Mouse (Mus musculus) liver, embryonic 12.5 days (tissue): ENCODE measurements around the gene Tuba3a. TPM values are rescaled to one million over a fixed set of nuclear protein-coding genes. Genes with fewer than 3 reads are reported as not detected.

Experiments used
- ATAC-seq: fragments of 200-750 bp; cut with Nextera tagmentation; 2 replicates; pipeline ENCODE4 v1.8.0; 2017; ENCODE audit warnings: moderate number of reproducible peaks, mild to moderate bottlenecking, moderate library complexity
- H3K27ac ChIP-seq: fragments of 300-500 bp; sonication (generic); 2 replicates; pipeline ENCODE4 v1.5.1; 2016; ENCODE audit warnings: mild to moderate bottlenecking
- H3K27me3 ChIP-seq: fragments of 300-500 bp; sonication (generic); replicated peaks from 2 replicates; pipeline ENCODE4 v1.6.1; 2016; ENCODE audit warnings: mild to moderate bottlenecking, moderate library complexity
- H3K36me3 ChIP-seq: fragments of 300-500 bp; sonication (generic); 2 replicates; pipeline ENCODE4 v1.6.1; 2016; ENCODE audit warnings: mild to moderate bottlenecking, moderate library complexity
- H3K4me1 ChIP-seq: fragments of 300-500 bp; sonication (generic); 2 replicates; pipeline ENCODE4 v1.6.1; 2016
- H3K4me2 ChIP-seq: fragments of 300-500 bp; sonication (generic); 2 replicates; pipeline ENCODE4 v1.6.1; 2016; ENCODE audit warnings: mild to moderate bottlenecking, moderate library complexity
- H3K4me3 ChIP-seq: fragments of 300-500 bp; sonication (generic); 2 replicates; pipeline ENCODE4 v1.5.1; 2016; ENCODE audit warnings: mild to moderate bottlenecking, moderate library complexity
- H3K9ac ChIP-seq: fragments of 300-500 bp; sonication (generic); 2 replicates; pipeline ENCODE4 v1.6.1; 2016; ENCODE audit warnings: mild to moderate bottlenecking, moderate library complexity
- H3K9me3 ChIP-seq: fragments of 300-500 bp; sonication (generic); replicated peaks from 2 replicates; pipeline ENCODE4 v1.6.1; 2016; ENCODE audit warnings: mild to moderate bottlenecking, moderate library complexity
- WGBS: fragments of 180-500 bp; shearing (Covaris S2); methylation state at CpG from one replicate; pipeline ENCODE4 v1.1.7; 2016; ENCODE audit not compliant: insufficient replicate concordance; 5-methylcytosine and 5-hydroxymethylcytosine counted together
- polyA plus RNA-seq: library from polyadenylated mRNA; unstranded; fragments of >200 nt; fragmentation: Nextera tagmentation; extraction: Ambion mirVana; gene quantifications from 2 replicates; pipeline ENCODE4 v1.2.1, GENCODE M21; 2016

Gene Tuba3a
- polyA plus RNA-seq, 1 experiment from 2014 or later, result not detected

DNA sequence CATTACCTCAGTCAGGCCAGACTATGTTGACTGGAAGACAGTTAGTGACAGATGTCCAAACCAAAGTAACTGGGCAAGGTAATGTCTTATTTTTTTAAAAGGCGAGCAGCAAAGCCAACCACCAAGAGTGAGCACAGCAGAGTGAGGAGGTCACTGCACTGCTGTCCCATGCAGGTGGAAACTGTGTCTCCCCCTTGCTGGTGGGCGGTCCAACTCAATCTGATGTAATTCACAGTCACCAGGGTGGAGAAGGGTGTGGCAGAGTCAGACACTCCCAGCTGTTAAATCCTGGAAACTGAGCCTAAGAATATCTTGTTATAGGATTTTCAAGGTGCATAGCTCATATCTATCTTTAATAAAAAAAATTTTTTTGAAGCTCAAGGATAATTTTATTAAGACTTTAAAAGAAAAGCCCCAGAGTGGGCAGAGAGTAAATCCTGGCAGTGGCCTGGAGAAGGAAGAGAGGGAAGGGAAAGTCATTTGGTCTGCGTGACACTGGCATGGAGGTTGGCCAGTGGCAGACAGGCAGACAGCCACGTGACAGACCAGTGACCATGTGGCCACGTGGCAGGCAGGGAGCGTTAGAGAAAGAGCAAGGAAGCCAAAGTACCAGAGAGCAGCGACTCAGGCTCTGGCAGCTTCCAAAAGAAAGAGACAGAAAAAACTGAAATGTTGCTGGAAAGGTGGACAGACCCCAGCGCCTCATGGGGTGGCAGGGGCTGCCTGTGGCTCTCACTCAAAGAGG is 29.4 kb downstream of the Tuba3a start:
- H3K27me3 ChIP-seq, result no peaks in the 10 kb centered on the region
- 64% methylated on average over 8 of the region's 8 CpGs for WGBS
- no peak overlapping the region for H3K4me2 ChIP-seq
- H3K27ac ChIP-seq, result no peak overlapping the region
- no peak overlapping the region for H3K4me3 ChIP-seq
- no peaks in the 10 kb centered on the region; the same call in 1 of the 2 replicates for H3K4me1 ChIP-seq
- H3K9ac ChIP-seq, result no peak overlapping the region
- no peaks in the 10 kb centered on the region for H3K36me3 ChIP-seq
- no peak for ATAC-seq
- H3K9me3 ChIP-seq, result no peaks in the 10 kb centered on the region

DNA sequence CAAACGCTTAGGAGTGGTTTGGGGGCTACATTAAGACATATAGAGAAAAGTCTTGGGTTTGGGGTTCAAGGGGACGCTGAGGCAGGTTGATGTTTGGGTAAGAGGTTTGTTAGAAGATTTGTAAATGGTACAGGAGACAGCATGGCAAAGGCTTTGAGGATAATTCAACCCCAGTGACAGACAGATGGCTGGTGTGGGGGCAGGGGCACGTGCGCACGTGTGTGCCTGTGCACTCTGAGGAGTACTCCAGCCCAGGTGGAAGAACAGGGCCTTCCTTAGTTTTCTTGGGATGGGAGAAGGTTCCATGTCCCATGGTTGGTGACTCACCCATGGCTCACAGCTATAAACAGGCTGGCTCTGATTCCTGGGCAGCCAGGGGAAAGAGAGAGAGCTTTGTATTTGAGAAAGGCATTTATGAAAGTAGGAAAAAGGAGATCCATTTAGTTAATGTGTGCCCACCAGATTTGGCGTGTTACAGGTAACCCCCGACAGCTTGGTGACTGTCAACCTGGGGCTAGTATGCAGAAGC is 30.3 kb downstream of the Tuba3a start:
- Histone ChIP-seq H3K4me3 (no peak overlapping the region), H3K4me1 (no peaks in the 10 kb centered on the region; the same call in 1 of the 2 replicates), H3K9ac (no peak overlapping the region), H3K27ac (no peak overlapping the region), H3K36me3 (no peaks in the 10 kb centered on the region), H3K4me2 (no peak overlapping the region), H3K27me3 (no peaks in the 10 kb centered on the region), H3K9me3 (no peaks in the 10 kb centered on the region)
- 76% methylated on average over 7 of the region's 7 CpGs for WGBS
- no peak for ATAC-seq

DNA sequence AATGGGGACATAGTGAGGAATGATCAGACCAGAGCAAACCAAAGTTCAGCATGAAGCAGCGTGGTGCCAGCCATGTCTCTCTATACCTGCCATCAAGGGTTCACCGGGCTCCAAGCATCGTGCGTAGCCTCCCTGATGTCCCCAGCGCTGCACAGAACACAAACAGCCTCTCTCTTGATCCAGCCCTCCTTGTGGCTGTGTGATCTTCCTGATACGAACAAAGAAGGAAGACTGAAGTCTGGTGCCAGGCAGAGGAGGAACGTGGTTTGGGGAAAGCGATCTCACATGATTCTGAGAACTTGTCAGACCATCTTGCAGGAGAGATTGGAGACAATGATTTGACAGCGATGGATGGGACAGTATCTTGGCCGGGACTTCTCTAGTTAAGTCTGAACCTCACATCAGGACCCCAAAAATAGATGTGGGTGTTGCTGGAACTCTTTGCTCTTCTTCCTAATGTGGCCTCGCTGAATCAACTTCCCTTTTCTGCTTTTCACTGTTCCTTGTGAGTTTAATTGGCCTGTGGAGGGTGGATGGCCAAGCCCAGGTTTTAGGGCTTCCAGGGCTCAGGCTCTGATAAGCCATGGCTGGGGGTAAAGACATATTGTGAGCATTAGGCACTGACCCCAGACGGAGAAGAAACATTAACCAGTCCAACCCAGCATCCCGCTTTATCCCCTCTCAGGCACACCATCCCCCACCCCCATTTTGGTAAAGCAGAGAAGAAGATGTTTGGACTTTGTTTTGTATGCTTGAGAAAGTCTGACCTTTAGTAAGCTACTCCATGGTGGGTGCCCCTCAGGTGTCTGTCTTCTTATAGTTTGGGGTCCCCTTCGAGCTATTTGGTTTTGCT is 31.8 kb downstream of the Tuba3a start:
- H3K4me3 ChIP-seq, result no peak overlapping the region
- no peaks in the 10 kb centered on the region for H3K9me3 ChIP-seq
- no peak overlapping the region for H3K27ac ChIP-seq
- H3K4me2 ChIP-seq, result no peak overlapping the region
- WGBS, result 35% methylated on average over 14 of the region's 14 CpGs
- H3K4me1 ChIP-seq, result no peaks in the 10 kb centered on the region; the same call in 1 of the 2 replicates
- H3K9ac ChIP-seq, result no peak overlapping the region
- no peak for ATAC-seq
- H3K36me3 ChIP-seq, result no peaks in the 10 kb centered on the region
- no peaks in the 10 kb centered on the region for H3K27me3 ChIP-seq

- no peak for ATAC-seq
- WGBS, result 74% methylated on average over 8 of the region's 8 CpGs
- Histone ChIP-seq H3K9me3 (no peaks in the 10 kb centered on the region), H3K27me3 (no peaks in the 10 kb centered on the region), H3K4me3 (no peak overlapping the region), H3K4me2 (no peak overlapping the region), H3K36me3 (no peaks in the 10 kb centered on the region), H3K9ac (no peak overlapping the region), H3K4me1 (no peaks in the 10 kb centered on the region; the same call in 1 of the 2 replicates), H3K27ac (no peak overlapping the region)
Measured at GRCm38 (mm10) chr6:125252711-125253110, 33.1 kb downstream of the Tuba3a start.

DNA sequence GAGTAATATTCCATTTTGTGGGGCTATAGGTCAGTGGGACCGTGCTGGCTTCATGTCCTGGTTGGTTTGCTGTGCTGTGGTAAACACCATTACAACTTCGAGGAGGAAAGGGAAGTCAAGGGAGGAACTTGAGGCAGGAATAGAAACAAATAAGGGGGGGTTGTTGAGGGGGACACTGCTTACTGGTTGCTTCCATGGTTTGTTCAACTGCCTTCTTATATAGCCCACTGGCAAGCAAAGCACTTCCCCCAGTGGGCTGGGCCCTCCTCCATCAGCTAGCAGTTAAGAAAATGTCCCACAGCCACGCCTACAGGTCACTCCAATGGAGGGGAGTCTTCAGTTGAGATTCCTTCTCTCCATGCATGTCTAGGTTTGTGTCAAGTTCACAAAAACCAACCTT is 33.6 kb downstream of the Tuba3a start:
- Histone ChIP-seq H3K4me1 (no peaks in the 10 kb centered on the region; the same call in 1 of the 2 replicates), H3K9me3 (no peaks in the 10 kb centered on the region), H3K27ac (no peak overlapping the region), H3K4me2 (no peak overlapping the region), H3K27me3 (no peaks in the 10 kb centered on the region), H3K9ac (no peak overlapping the region), H3K4me3 (no peak overlapping the region), H3K36me3 (no peaks in the 10 kb centered on the region)
- no peak for ATAC-seq
- 58% methylated on average over 3 of the region's 3 CpGs for WGBS

DNA sequence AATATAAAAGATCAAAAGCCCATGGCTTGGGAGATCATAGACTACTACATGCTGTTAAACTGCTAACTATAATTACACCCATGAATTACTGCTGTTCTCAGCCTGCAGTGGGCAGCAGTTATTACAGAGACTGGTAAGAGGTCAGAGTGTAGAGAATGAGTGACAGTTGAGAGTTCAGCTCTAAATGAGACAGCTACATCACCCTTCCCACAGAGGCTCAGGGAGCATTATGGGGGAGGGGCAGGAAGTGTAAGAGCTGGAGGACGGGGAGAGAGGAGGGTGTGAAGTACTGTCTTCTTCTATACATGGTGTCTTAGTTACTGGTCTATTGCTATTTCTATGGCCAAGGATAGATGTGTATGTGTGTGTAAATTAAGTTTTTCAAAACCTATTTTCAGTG is 41.3 kb downstream of the Tuba3a start:
- H3K4me3 ChIP-seq, result no peak overlapping the region
- H3K9ac ChIP-seq, result no peak overlapping the region
- H3K4me1 ChIP-seq, result no peaks in the 10 kb centered on the region
- no peak overlapping the region for H3K4me2 ChIP-seq
- H3K27me3 ChIP-seq, result no peaks in the 10 kb centered on the region
- no peak for ATAC-seq
- no peaks in the 10 kb centered on the region for H3K36me3 ChIP-seq
- 6% methylated on average over 1 of the region's 1 CpGs for WGBS
- H3K27ac ChIP-seq, result no peak overlapping the region
- no peaks in the 10 kb centered on the region for H3K9me3 ChIP-seq

GRCm38 (mm10) chr6:125241566-125241965 is 44.3 kb downstream of the Tuba3a start:
- no peak overlapping the region for H3K9ac ChIP-seq
- no peak overlapping the region for H3K4me3 ChIP-seq
- no peak overlapping the region for H3K27ac ChIP-seq
- H3K36me3 ChIP-seq, result no peaks in the 10 kb centered on the region
- ATAC-seq, result no peak
- no peak overlapping the region for H3K4me2 ChIP-seq
- H3K4me1 ChIP-seq, result no peaks in the 10 kb centered on the region
- H3K27me3 ChIP-seq, result no peaks in the 10 kb centered on the region
- no peaks in the 10 kb centered on the region for H3K9me3 ChIP-seq
- 45% methylated on average over 8 of the region's 8 CpGs for WGBS

GRCm38 (mm10) chr6:125240617-125241016 is 45.2 kb downstream of the Tuba3a start:
- Histone ChIP-seq H3K9me3 (no peaks in the 10 kb centered on the region), H3K4me1 (no peaks in the 10 kb centered on the region), H3K27ac (no peak overlapping the region), H3K4me2 (no peak overlapping the region), H3K9ac (no peak overlapping the region), H3K4me3 (no peak overlapping the region), H3K36me3 (no peaks in the 10 kb centered on the region), H3K27me3 (no peaks in the 10 kb centered on the region)
- ATAC-seq, result no peak
- 72% methylated on average over 5 of the region's 5 CpGs for WGBS

DNA sequence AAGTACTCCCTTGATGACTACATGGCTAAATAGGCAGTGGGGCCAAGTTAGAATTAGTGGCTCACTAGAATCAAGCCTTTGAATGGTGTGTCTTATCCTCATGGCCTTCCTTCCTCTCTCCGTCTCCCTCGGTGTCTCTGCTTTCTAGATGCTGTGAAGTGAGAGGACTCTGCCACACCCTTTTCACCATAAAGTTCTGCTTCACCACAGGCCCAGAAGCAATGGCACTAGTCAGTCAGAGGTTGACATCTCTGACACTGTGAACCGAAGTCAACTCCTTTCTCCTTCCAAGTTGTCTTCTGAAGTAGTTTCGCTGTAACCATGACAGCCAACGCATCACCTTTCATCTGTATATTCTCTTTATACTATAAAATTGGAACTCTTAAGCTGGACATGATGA is 46.3 kb downstream of the Tuba3a start:
- Histone ChIP-seq H3K27ac (no peak overlapping the region), H3K4me2 (no peak overlapping the region), H3K4me1 (0 out of 2 replicates have a peak, but pooled peaks cover 2% of the 10 kb centered on the region), H3K9ac (no peak overlapping the region), H3K27me3 (no peaks in the 10 kb centered on the region), H3K9me3 (no peaks in the 10 kb centered on the region), H3K36me3 (no peaks in the 10 kb centered on the region), H3K4me3 (no peak overlapping the region)
- 74% methylated on average over 5 of the region's 5 CpGs for WGBS
- ATAC-seq, result no peak

DNA sequence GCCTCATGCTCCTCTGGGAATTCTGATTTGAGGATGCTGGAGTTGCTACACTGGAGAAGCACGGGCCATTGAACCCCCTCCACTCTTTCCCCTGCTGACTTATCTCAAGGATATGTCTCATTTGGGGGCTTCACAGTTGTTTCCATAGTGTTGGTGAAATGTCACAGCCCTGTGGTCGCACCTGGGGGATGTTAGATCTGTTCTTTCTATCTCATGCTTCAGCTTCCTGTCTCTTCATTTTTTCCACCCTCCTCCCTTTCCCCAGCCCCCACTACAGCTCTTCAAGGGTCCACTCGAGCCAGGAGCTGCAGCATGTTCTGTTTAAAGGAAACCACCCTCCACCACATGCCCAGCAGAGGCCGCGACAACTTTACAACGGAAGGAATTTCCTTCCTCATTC is 47.4 kb downstream of the Tuba3a start:
- WGBS, result 23% methylated on average over 6 of the region's 6 CpGs
- Histone ChIP-seq H3K9me3 (no peaks in the 10 kb centered on the region), H3K27ac (no peak overlapping the region), H3K36me3 (no peaks in the 10 kb centered on the region), H3K4me3 (no peak overlapping the region), H3K27me3 (no peaks in the 10 kb centered on the region), H3K9ac (no peak overlapping the region), H3K4me2 (no peak overlapping the region), H3K4me1 (peaks cover 14% of the 10 kb centered on the region)
- no peak for ATAC-seq

- H3K4me2 ChIP-seq, result no peak overlapping the region
- WGBS, result 84% methylated on average over 4 of the region's 4 CpGs
- H3K4me3 ChIP-seq, result no peak overlapping the region
- H3K27me3 ChIP-seq, result no peaks in the 10 kb centered on the region
- peaks cover 23% of the 10 kb centered on the region for H3K4me1 ChIP-seq
- ATAC-seq, result no peak
- H3K36me3 ChIP-seq, result no peaks in the 10 kb centered on the region
- H3K9me3 ChIP-seq, result no peaks in the 10 kb centered on the region
- H3K9ac ChIP-seq, result no peak overlapping the region
- no peak overlapping the region for H3K27ac ChIP-seq
Measured at GRCm38 (mm10) chr6:125237421-125237820, 48.4 kb downstream of the Tuba3a start.

DNA sequence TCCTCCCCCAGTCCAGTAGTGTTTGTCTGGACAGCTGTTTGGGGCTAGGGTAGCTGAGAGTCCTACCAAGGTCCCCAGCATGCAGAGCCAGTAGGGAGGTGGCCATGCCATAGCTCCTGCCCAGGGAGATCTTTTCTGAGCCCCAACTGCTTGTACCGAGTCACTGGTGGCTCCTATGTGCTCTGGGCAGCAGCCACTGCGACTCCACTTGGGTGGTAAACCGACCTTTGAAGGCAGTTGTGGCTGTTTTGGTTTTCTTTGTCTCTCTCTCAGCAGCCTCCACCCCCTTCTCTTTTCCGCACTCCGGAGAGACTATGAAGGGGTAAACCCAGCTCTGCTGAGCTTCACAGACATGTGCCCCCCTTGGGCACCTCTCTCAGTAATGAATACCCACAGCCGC is 49.1 kb downstream of the Tuba3a start, which contains the start of gene Cd27:
Gene Cd27, minus strand, starts transcription at position 229 of the 400 bp plus-strand sequence.
- no peak within 1 kb of the TSS for H3K4me3 ChIP-seq
- WGBS, result 48% methylated on average over 6 of the region's 6 CpGs
- no peaks in the 10 kb centered on the region for H3K9me3 ChIP-seq
- H3K27ac ChIP-seq, result 0 out of 2 replicates have a peak within 1 kb of the TSS, but pooled peaks have one; percentile 14
- H3K9ac ChIP-seq, result no peak within 1 kb of the TSS
- no peaks in the 10 kb centered on the region for H3K27me3 ChIP-seq
- no peak for ATAC-seq
- peaks cover 30% of the 10 kb centered on the region for H3K4me1 ChIP-seq
- no peaks in the 10 kb centered on the region for H3K36me3 ChIP-seq
- no peak within 1 kb of the TSS for H3K4me2 ChIP-seq
